Mouse (Mus musculus): ENCODE measurements around the gene Slc22a5.

- TF ChIP-seq CTCF (conservative IDR thresholded peaks at IDR 0.05; ENCODE audit: low read length), result no peak
- no peak for TF ChIP-seq NANOG (IDR thresholded peaks at IDR 0.05; ENCODE audit: borderline replicate concordance, low read length)
Measured at GRCm38 (mm10) chr11:53851795-53852194, 39.7 kb downstream of the Slc22a5 start.
